In genomic region chr11:101874978-101875377, GRCm38 (mm10) we compare ENCODE assay signal across 20 mouse cellular contexts. TPM values are rescaled to one million over a fixed set of nuclear protein-coding genes. Genes with fewer than 3 reads are reported as not detected.
DNase-seq lines count a peak whose midpoint lies in the region; ATAC-seq and TF ChIP-seq lines count a peak whose summit lies in the region.
"Had no signal": no experiment of that assay in that cellular context is flagged by ENCODE, and none has a peak within 500 bp of the region (broad histone marks: within the 10 kb centered on the region; RNA-seq: fewer than 3 reads in every experiment).

No protein-coding gene starts in this region.

- H3K4me1 ChIP-seq in forebrain, embryonic 14.5 days (ENCODE audit: control insufficient read depth, insufficient read depth, low read length), result no peaks in the 10 kb centered on the region
- peaks cover 48% of the 10 kb centered on the region for H3K4me1 ChIP-seq in forebrain, embryonic 10.5 days
- peaks cover 18% of the 10 kb centered on the region for H3K4me1 ChIP-seq in hindbrain, postnatal 0 days (ENCODE audit: insufficient read depth, low read length)
- H3K4me1 ChIP-seq in hindbrain, embryonic 10.5 days (replicated peaks), result peaks cover 62% of the 10 kb centered on the region
- peaks cover 13% of the 10 kb centered on the region for H3K4me1 ChIP-seq in midbrain, embryonic 15.5 days

- no peaks in the 10 kb centered on the region for H3K9me3 ChIP-seq in forebrain, embryonic 14.5 days (replicated peaks; ENCODE audit: control insufficient read depth, low read length)
- H3K9me3 ChIP-seq in forebrain, embryonic 10.5 days, result no peaks in the 10 kb centered on the region
- H3K9me3 ChIP-seq in hindbrain, postnatal 0 days (ENCODE audit: low read length), result no peaks in the 10 kb centered on the region
- H3K9me3 ChIP-seq in hindbrain, embryonic 10.5 days, result no peaks in the 10 kb centered on the region
- H3K9me3 ChIP-seq in midbrain, embryonic 15.5 days, result no peaks in the 10 kb centered on the region
- H3K9me3 ChIP-seq: G1E; heart, embryonic 12.5 days; kidney, embryonic 15.5 days; limb, embryonic 15.5 days; liver, embryonic 15.5 days; stomach, embryonic 15.5 days had no signal

- H3K36me3 ChIP-seq in forebrain, embryonic 14.5 days (ENCODE audit: control insufficient read depth, insufficient read depth, low read length), result no peaks in the 10 kb centered on the region
- no peaks in the 10 kb centered on the region for H3K36me3 ChIP-seq in forebrain, embryonic 10.5 days (replicated peaks)
- H3K36me3 ChIP-seq in hindbrain, postnatal 0 days (ENCODE audit: insufficient read depth, low read length), result no peaks in the 10 kb centered on the region
- H3K36me3 ChIP-seq in hindbrain, embryonic 10.5 days, result no peaks in the 10 kb centered on the region
- H3K36me3 ChIP-seq in midbrain, embryonic 15.5 days (replicated peaks), result no peaks in the 10 kb centered on the region
- H3K36me3 ChIP-seq: G1E; heart, embryonic 12.5 days; kidney, embryonic 15.5 days; limb, embryonic 15.5 days; liver, embryonic 15.5 days; stomach, embryonic 15.5 days had no signal

- no peak overlapping the region for H3K4me3 ChIP-seq in forebrain, embryonic 14.5 days (ENCODE audit: low read depth, low read length)
- H3K4me3 ChIP-seq in forebrain, embryonic 10.5 days, result no peak overlapping the region
- no peak overlapping the region for H3K4me3 ChIP-seq in hindbrain, postnatal 0 days (ENCODE audit: low read length)
- H3K4me3 ChIP-seq in hindbrain, embryonic 10.5 days, result no peak overlapping the region
- H3K4me3 ChIP-seq in midbrain, embryonic 15.5 days, result no peak overlapping the region
- H3K4me3 ChIP-seq: heart, embryonic 12.5 days; kidney, embryonic 15.5 days; limb, embryonic 15.5 days; liver, embryonic 15.5 days; stomach, embryonic 15.5 days had no signal

- TF ChIP-seq CTCF in hindbrain, postnatal 0 days (IDR thresholded peaks at IDR 0.05; ENCODE audit: low read depth), result no peak

- H3K9ac ChIP-seq in forebrain, embryonic 14.5 days (ENCODE audit: low read length), result no peak overlapping the region
- no peak overlapping the region for H3K9ac ChIP-seq in hindbrain, postnatal 0 days (replicated peaks; ENCODE audit: low read length)
- no peak overlapping the region for H3K9ac ChIP-seq in midbrain, embryonic 15.5 days
- H3K9ac ChIP-seq: heart, embryonic 12.5 days; kidney, embryonic 15.5 days; limb, embryonic 15.5 days; liver, embryonic 15.5 days; stomach, embryonic 15.5 days had no signal

- WGBS in forebrain, embryonic 14.5 days, result 44% methylated on average over 5 of the region's 5 CpGs
- WGBS in forebrain, embryonic 10.5 days, result 75% methylated on average over 5 of the region's 5 CpGs
- 43% methylated on average over 5 of the region's 5 CpGs for WGBS in hindbrain, postnatal 0 days
- WGBS in hindbrain, embryonic 10.5 days, result 72% methylated on average over 5 of the region's 5 CpGs
- 61% methylated on average over 5 of the region's 5 CpGs for WGBS in midbrain, embryonic 15.5 days

- H3K27ac ChIP-seq in forebrain, embryonic 14.5 days (ENCODE audit: low read depth, low read length), result no peak overlapping the region
- no peak overlapping the region for H3K27ac ChIP-seq in forebrain, embryonic 10.5 days
- H3K27ac ChIP-seq in hindbrain, postnatal 0 days, result no peak overlapping the region
- no peak overlapping the region for H3K27ac ChIP-seq in hindbrain, embryonic 10.5 days
- H3K27ac ChIP-seq in midbrain, embryonic 15.5 days, result no peak overlapping the region
- H3K27ac ChIP-seq: kidney, embryonic 15.5 days; liver, embryonic 15.5 days; macrophage had no signal

- no peaks in the 10 kb centered on the region for H3K27me3 ChIP-seq in forebrain, embryonic 14.5 days (replicated peaks; ENCODE audit: control insufficient read depth, insufficient read depth, low read length)
- H3K27me3 ChIP-seq in forebrain, embryonic 10.5 days (ENCODE audit: poor library complexity, severe bottlenecking), result peaks cover 10% of the 10 kb centered on the region
- H3K27me3 ChIP-seq in hindbrain, postnatal 0 days (ENCODE audit: insufficient read depth, low read length), result no peaks in the 10 kb centered on the region
- peaks cover 4% of the 10 kb centered on the region; the same call in 1 of the 2 replicates for H3K27me3 ChIP-seq in hindbrain, embryonic 10.5 days (ENCODE audit: insufficient read depth, poor library complexity, severe bottlenecking)
- no peaks in the 10 kb centered on the region for H3K27me3 ChIP-seq in midbrain, embryonic 15.5 days (replicated peaks)
- H3K27me3 ChIP-seq: heart, embryonic 12.5 days; kidney, embryonic 15.5 days; limb, embryonic 15.5 days; stomach, embryonic 15.5 days had no signal

- DNase-seq in forebrain, embryonic 14.5 days (ENCODE audit: low spot score), result peak; percentile 63
- no peak for DNase-seq in forebrain, embryonic 10.5 days (ENCODE audit: extremely low spot score, low spot score)
- DNase-seq in hindbrain, postnatal 0 days (ENCODE audit: low spot score), result peak; percentile 69
- no peak for DNase-seq in hindbrain, embryonic 10.5 days (ENCODE audit: low spot score)
- peak; percentile 12 for DNase-seq in R1 (ENCODE audit: low read depth, low spot score)
- DNase-seq in thymus, postnatal 10 days (ENCODE audit: low spot score in 2 of 2), result no peak
- no peak for DNase-seq in urinary bladder, adult 2 months (ENCODE audit: low spot score)
- DNase-seq: cerebellum, adult 9-11 months; right cerebral cortex, postnatal 25 days; thymus, adult 18-20 months had no signal

- no peak overlapping the region for H3K4me2 ChIP-seq in forebrain, embryonic 14.5 days (ENCODE audit: low read length)
- H3K4me2 ChIP-seq in hindbrain, postnatal 0 days (ENCODE audit: low read depth, low read length), result no peak overlapping the region
- H3K4me2 ChIP-seq in midbrain, embryonic 15.5 days, result no peak overlapping the region
- H3K4me2 ChIP-seq: heart, embryonic 12.5 days; kidney, embryonic 15.5 days; limb, embryonic 15.5 days; liver, embryonic 15.5 days; stomach, embryonic 15.5 days had no signal

- no peak for ATAC-seq in forebrain, embryonic 14.5 days
- peak; percentile 52 for ATAC-seq in hindbrain, postnatal 0 days
- peak; percentile 60; the same call in 1 of the 2 replicates for ATAC-seq in midbrain, embryonic 15.5 days (replicated peaks)
- ATAC-seq: intestine, embryonic 16.5 days had no signal

RNA-seq across cellular contexts. Expression of gene Meox1, which starts 19.2 kb away (rescaled TPM):
- 0.34 and 0.49 TPM in 2 replicates for polyA plus RNA-seq in forebrain, embryonic 14.5 days (2014; fragmentation: Nextera tagmentation; extraction: Ambion mirVana)
- 0.86 and 0.97 TPM in 2 replicates for polyA plus RNA-seq in forebrain, embryonic 10.5 days (2016; fragmentation: Nextera tagmentation; extraction: Ambion mirVana)
- total RNA-seq in hindbrain, postnatal 0 days (2014; rRNA removed), result 1.8 and 2.0 TPM in 2 replicates
- polyA plus RNA-seq in hindbrain, postnatal 0 days (2015; fragmentation: Nextera tagmentation; extraction: Ambion mirVana), result 0.69 and 0.73 TPM in 2 replicates
- polyA plus RNA-seq in hindbrain, embryonic 10.5 days (2016; fragmentation: Nextera tagmentation; extraction: Ambion mirVana), result 0.81 and 1.6 TPM in 2 replicates
- polyA plus RNA-seq in midbrain, embryonic 15.5 days (2015; fragmentation: Nextera tagmentation; extraction: Ambion mirVana), result 0.57 and 0.75 TPM in 2 replicates
- polyA plus RNA-seq in urinary bladder, adult 2 months (2012; rRNA removed), result 2.8 and 2.9 TPM in 2 replicates
- total RNA-seq: G1E; granulocyte monocyte progenitor cell, adult 5-6 weeks had no signal
- polyA plus RNA-seq: G1E, macrophage had no signal

Comparison
In these comparisons a context has a peak if more than half of its experiments do, and no peak if none do; other contexts are left out.
1. DNase-seq: peak in forebrain, embryonic 14.5 days (single experiment), hindbrain, postnatal 0 days (single experiment) and R1 (single experiment); none in forebrain, embryonic 10.5 days (single experiment), hindbrain, embryonic 10.5 days (single experiment), thymus, postnatal 10 days (0 of 2) and urinary bladder, adult 2 months (single experiment).